Mouse (Mus musculus) bone marrow, adult 2 months (tissue): ENCODE measurements around the gene BC051142.
"Not testable (repeated sequence)": the region's sequence is repeated elsewhere in the genome, so short reads cannot be mapped to it uniquely, and the experiment has no call there.

ENCODE experiments used
- CTCF ChIP-seq: fragments of 200-500 bp; IDR thresholded peaks from 2 replicates; pipeline ENCODE4 v1.5.1; 2011; ENCODE audit warnings: low read length, control low read depth; ENCODE audit not compliant: control insufficient read depth, insufficient read depth
- POLR2A ChIP-seq: fragments of 200-500 bp; IDR thresholded peaks from 2 replicates; pipeline ENCODE4 v1.6.1; 2011; ENCODE audit warnings: low read depth, mild to moderate bottlenecking, control low read depth, low read length, borderline replicate concordance; ENCODE audit not compliant: control insufficient read depth

GRCm38 (mm10) chr17:34497726-34498125 lies 99.1 kb downstream of the BC051142 start:
- TF ChIP-seq CTCF, POLR2A: not testable (repeated sequence)
